Mouse (Mus musculus): Measurements from ENCODE around the gene Cacna2d1. TPM values are rescaled to one million over a fixed set of nuclear protein-coding genes. Genes with fewer than 3 reads are reported as not detected.

Gene Cacna2d1
- polyA plus RNA-seq, 1 experiment from 2014 or later: 19.5 TPM

DNA sequence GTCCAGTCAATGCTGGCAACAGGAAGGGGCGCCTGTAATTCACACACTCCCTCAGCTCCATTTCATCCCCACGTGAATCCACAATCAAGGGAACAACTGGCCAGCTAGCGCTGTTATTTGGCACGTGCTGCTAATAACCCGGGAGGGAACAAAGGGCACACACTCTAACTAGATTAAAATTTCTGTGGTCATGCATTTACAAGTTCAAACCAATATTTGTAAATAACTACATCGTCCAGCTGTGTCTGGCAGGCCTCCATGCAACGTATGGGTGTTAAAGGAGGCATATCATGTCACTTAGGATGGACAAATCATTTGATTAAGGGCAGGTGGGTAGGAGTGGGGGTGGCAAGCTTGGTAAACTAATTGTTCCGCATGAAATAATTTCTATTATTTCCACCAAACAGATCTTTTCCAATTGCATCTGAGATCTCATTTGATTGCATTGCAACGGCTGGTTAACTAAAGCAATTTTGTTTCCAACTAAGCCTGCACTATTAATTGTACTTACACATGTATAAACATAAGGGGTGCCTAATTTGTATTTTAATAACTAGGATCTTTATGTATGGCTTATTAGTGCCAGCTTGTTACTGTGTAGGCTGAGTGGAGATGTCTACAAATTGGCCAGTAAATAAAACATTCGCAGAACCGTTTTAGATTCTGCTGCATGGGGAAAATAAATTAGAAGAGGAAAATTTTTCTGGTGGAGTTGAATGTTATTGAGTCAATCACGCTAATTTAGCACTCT is 231.8 kb downstream of the Cacna2d1 start:
- peak; percentile 75; the same call in 1 of the 2 replicates for ATAC-seq (ENCODE audit: insufficient number of reproducible peaks, insufficient read depth, low FRiP score, low TSS enrichment, low read depth)
- Histone ChIP-seq H3K4me2 (no peak overlapping the region), H3K9me3 (no peaks in the 10 kb centered on the region), H3K27me3 (no peaks in the 10 kb centered on the region), H3K4me1 (replicated peaks) (no peaks in the 10 kb centered on the region), H3K4me3 (replicated peaks) (no peak overlapping the region), H3K27ac (no peak overlapping the region), H3K36me3 (no peaks in the 10 kb centered on the region), H3K9ac (replicated peaks) (no peak overlapping the region)
- 43% methylated on average over 12 of the region's 12 CpGs for whole genome bisulfite sequencing

DNA sequence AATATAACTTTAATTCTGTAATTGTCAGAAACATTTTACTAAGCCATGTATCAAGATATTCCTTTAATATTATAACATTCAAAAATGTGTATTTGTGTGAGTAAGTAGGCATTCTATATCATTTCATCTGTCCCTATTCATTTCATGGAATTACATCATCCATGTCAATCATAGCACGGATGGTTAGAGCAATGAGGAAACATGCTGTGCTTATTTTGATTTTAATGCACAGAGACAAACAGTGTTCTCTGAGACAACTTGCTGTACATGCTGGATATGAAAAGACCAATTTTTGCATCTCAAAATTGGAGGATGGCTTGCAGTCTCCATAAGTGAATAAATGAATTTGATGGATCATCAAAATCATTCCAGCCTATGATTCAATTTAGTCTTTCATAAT is 232.4 kb downstream of the Cacna2d1 start:
- no peak for ATAC-seq (ENCODE audit: insufficient number of reproducible peaks, insufficient read depth, low FRiP score, low TSS enrichment, low read depth)
- Histone ChIP-seq H3K27me3 (no peaks in the 10 kb centered on the region), H3K9me3 (no peaks in the 10 kb centered on the region), H3K9ac (replicated peaks) (no peak overlapping the region), H3K4me3 (replicated peaks) (no peak overlapping the region), H3K4me2 (no peak overlapping the region), H3K4me1 (replicated peaks) (no peaks in the 10 kb centered on the region), H3K36me3 (no peaks in the 10 kb centered on the region), H3K27ac (no peak overlapping the region)
- 82% methylated on average over 1 of the region's 1 CpGs for WGBS

- whole genome bisulfite sequencing: 88% methylated on average over 7 of the region's 7 CpGs
- ATAC-seq (ENCODE audit: insufficient number of reproducible peaks, insufficient read depth, low FRiP score, low TSS enrichment, low read depth): no peak
- no peak overlapping the region for H3K4me2 ChIP-seq
- no peak overlapping the region for H3K27ac ChIP-seq
- H3K27me3 ChIP-seq: no peaks in the 10 kb centered on the region
- H3K9ac ChIP-seq (replicated peaks): no peak overlapping the region
- H3K4me1 ChIP-seq (replicated peaks): no peaks in the 10 kb centered on the region
- H3K9me3 ChIP-seq: no peaks in the 10 kb centered on the region
- no peaks in the 10 kb centered on the region for H3K36me3 ChIP-seq
- H3K4me3 ChIP-seq (replicated peaks): no peak overlapping the region
Observed at GRCm38 (mm10) chr5:16181041-16181440, 246.6 kb downstream of the Cacna2d1 start.

GRCm38 (mm10) chr5:16184064-16184463 is 249.6 kb downstream of the Cacna2d1 start:
- no peak overlapping the region for H3K9ac ChIP-seq (replicated peaks)
- H3K4me2 ChIP-seq: no peak overlapping the region
- ATAC-seq (ENCODE audit: insufficient number of reproducible peaks, insufficient read depth, low FRiP score, low TSS enrichment, low read depth): no peak
- H3K27ac ChIP-seq: no peak overlapping the region
- no peak overlapping the region for H3K4me3 ChIP-seq (replicated peaks)
- H3K9me3 ChIP-seq: no peaks in the 10 kb centered on the region
- no peaks in the 10 kb centered on the region for H3K36me3 ChIP-seq
- no peaks in the 10 kb centered on the region for H3K4me1 ChIP-seq (replicated peaks)
- H3K27me3 ChIP-seq: no peaks in the 10 kb centered on the region
- WGBS: 94% methylated on average over 1 of the region's 1 CpGs

GRCm38 (mm10) chr5:16187931-16188330 is 253.4 kb downstream of the Cacna2d1 start:
- H3K4me3 ChIP-seq (replicated peaks): no peak overlapping the region
- no peaks in the 10 kb centered on the region for H3K9me3 ChIP-seq
- H3K9ac ChIP-seq (replicated peaks): no peak overlapping the region
- no peak overlapping the region for H3K27ac ChIP-seq
- no peaks in the 10 kb centered on the region for H3K4me1 ChIP-seq (replicated peaks)
- no peaks in the 10 kb centered on the region for H3K27me3 ChIP-seq
- no peak for ATAC-seq (ENCODE audit: insufficient number of reproducible peaks, insufficient read depth, low FRiP score, low TSS enrichment, low read depth)
- no peaks in the 10 kb centered on the region for H3K36me3 ChIP-seq
- no peak overlapping the region for H3K4me2 ChIP-seq
- 28% methylated on average over 3 of the region's 3 CpGs for WGBS

DNA sequence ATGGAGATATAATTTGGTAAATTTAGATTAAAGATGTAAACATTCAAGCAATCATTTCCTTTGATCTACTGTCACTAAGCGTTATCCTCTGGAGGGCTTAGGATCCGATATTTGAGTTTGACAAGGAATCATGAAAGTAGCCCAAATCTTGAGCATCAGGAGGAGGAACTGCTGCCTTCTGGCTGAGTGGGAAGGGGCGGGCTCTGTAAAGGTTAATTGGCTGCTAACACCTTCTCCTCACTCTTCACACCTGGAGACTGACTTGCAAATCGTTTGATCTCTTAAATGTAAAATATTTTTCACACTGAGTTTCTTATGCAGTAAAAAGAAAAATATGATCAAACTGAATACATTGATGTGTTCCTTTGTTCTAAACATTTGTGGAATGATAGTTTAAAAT is 255.4 kb downstream of the Cacna2d1 start:
- Histone ChIP-seq H3K36me3 (no peaks in the 10 kb centered on the region), H3K27ac (no peak overlapping the region), H3K4me1 (replicated peaks) (no peaks in the 10 kb centered on the region), H3K4me3 (replicated peaks) (no peak overlapping the region), H3K9ac (replicated peaks) (no peak overlapping the region), H3K4me2 (no peak overlapping the region), H3K9me3 (no peaks in the 10 kb centered on the region), H3K27me3 (no peaks in the 10 kb centered on the region)
- ATAC-seq (ENCODE audit: insufficient number of reproducible peaks, insufficient read depth, low FRiP score, low TSS enrichment, low read depth): no peak
- WGBS: 31% methylated on average over 4 of the region's 4 CpGs

DNA sequence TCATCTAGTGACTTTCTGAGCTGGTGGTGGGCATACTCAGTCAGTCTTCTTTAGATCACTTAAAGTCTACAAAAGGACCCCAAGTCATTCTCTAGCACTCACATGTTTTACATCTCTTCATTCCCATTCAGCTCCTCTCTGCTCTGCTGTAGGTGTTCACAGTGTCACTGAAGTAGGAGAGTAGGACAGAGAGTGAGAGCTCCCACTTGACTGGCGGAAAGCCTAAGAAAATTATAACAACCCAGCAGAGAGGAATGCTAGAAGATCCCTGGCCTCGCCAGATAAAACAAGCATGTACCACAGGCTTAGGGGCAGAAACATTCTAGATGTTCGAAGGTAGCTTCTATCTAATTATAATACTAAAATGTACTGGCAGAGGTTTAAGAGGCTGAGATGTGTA is 256.7 kb downstream of the Cacna2d1 start:
- no peaks in the 10 kb centered on the region for H3K4me1 ChIP-seq (replicated peaks)
- ATAC-seq (ENCODE audit: insufficient number of reproducible peaks, insufficient read depth, low FRiP score, low TSS enrichment, low read depth): no peak
- H3K4me3 ChIP-seq (replicated peaks): no peak overlapping the region
- 84% methylated on average over 3 of the region's 3 CpGs for WGBS
- H3K9ac ChIP-seq (replicated peaks): no peak overlapping the region
- H3K27me3 ChIP-seq: no peaks in the 10 kb centered on the region
- no peak overlapping the region for H3K27ac ChIP-seq
- H3K4me2 ChIP-seq: no peak overlapping the region
- no peaks in the 10 kb centered on the region for H3K36me3 ChIP-seq
- H3K9me3 ChIP-seq: no peaks in the 10 kb centered on the region

DNA sequence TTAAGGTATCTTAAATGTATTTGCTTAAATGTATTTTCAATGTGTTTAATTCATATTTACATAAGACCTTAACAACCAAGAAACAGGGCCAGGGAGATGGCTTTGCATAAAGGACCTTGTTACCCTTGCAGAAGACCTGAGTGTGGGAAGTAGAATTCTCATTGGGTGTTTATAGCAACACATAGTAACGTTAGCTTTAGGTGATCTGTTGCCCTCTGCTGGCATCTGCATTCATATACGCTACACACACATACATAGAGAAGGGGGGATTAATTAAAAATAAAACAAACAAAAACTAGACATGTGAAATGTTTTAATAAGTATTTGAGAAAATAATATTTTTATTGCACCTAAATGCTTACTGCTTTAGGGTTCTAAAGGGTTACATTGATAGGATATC is 265.3 kb downstream of the Cacna2d1 start:
- Histone ChIP-seq H3K27me3 (no peaks in the 10 kb centered on the region), H3K36me3 (no peaks in the 10 kb centered on the region), H3K4me2 (no peak overlapping the region), H3K4me3 (replicated peaks) (no peak overlapping the region), H3K4me1 (replicated peaks) (no peaks in the 10 kb centered on the region), H3K9ac (replicated peaks) (no peak overlapping the region), H3K9me3 (no peaks in the 10 kb centered on the region), H3K27ac (no peak overlapping the region)
- WGBS: 49% methylated on average over 2 of the region's 2 CpGs
- ATAC-seq (ENCODE audit: insufficient number of reproducible peaks, insufficient read depth, low FRiP score, low TSS enrichment, low read depth): peak; percentile 66; the same call in 1 of the 2 replicates

GRCm38 (mm10) chr5:16221960-16222359 is 287.5 kb downstream of the Cacna2d1 start:
- no peaks in the 10 kb centered on the region for H3K27me3 ChIP-seq
- H3K9me3 ChIP-seq: no peaks in the 10 kb centered on the region
- H3K4me3 ChIP-seq (replicated peaks): no peak overlapping the region
- H3K9ac ChIP-seq (replicated peaks): no peak overlapping the region
- H3K27ac ChIP-seq: no peak overlapping the region
- ATAC-seq (ENCODE audit: insufficient number of reproducible peaks, insufficient read depth, low FRiP score, low TSS enrichment, low read depth): no peak
- H3K4me2 ChIP-seq: no peak overlapping the region
- H3K4me1 ChIP-seq (replicated peaks): no peaks in the 10 kb centered on the region
- 70% methylated on average over 4 of the region's 4 CpGs for WGBS
- no peaks in the 10 kb centered on the region for H3K36me3 ChIP-seq

DNA sequence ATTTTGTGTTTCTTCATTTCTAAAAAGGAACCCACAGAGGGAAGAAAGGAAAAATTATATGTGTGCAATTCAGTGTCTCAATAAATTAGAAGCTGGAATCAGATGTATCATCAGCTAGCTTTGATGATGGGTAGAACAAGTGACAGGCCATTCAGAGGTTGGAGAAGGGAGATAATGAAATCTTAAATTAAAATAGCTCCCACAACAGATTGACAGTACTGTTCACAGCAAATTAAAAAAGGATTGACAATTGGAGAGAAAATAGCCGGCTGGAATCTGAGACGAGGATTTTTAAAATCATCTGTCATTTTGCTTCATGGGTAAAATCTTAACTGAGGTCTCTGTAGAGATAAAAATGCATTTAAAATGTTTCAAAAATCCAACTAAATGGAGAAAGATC is 290.9 kb downstream of the Cacna2d1 start:
- ATAC-seq (ENCODE audit: insufficient number of reproducible peaks, insufficient read depth, low FRiP score, low TSS enrichment, low read depth): no peak
- no peaks in the 10 kb centered on the region for H3K27me3 ChIP-seq
- no peak overlapping the region for H3K4me2 ChIP-seq
- H3K4me3 ChIP-seq (replicated peaks): no peak overlapping the region
- H3K36me3 ChIP-seq: no peaks in the 10 kb centered on the region
- no peak overlapping the region for H3K27ac ChIP-seq
- no peaks in the 10 kb centered on the region for H3K4me1 ChIP-seq (replicated peaks)
- H3K9ac ChIP-seq (replicated peaks): no peak overlapping the region
- WGBS: 77% methylated on average over 2 of the region's 2 CpGs
- no peaks in the 10 kb centered on the region for H3K9me3 ChIP-seq

GRCm38 (mm10) chr5:16229384-16229783 is 294.9 kb downstream of the Cacna2d1 start:
- H3K4me3 ChIP-seq (replicated peaks): no peak overlapping the region
- H3K36me3 ChIP-seq: no peaks in the 10 kb centered on the region
- WGBS: 96% methylated on average over 3 of the region's 3 CpGs
- ATAC-seq (ENCODE audit: insufficient number of reproducible peaks, insufficient read depth, low FRiP score, low TSS enrichment, low read depth): no peak
- no peak overlapping the region for H3K27ac ChIP-seq
- H3K4me1 ChIP-seq (replicated peaks): no peaks in the 10 kb centered on the region
- H3K4me2 ChIP-seq: no peak overlapping the region
- H3K27me3 ChIP-seq: no peaks in the 10 kb centered on the region
- H3K9me3 ChIP-seq: no peaks in the 10 kb centered on the region
- H3K9ac ChIP-seq (replicated peaks): no peak overlapping the region

DNA sequence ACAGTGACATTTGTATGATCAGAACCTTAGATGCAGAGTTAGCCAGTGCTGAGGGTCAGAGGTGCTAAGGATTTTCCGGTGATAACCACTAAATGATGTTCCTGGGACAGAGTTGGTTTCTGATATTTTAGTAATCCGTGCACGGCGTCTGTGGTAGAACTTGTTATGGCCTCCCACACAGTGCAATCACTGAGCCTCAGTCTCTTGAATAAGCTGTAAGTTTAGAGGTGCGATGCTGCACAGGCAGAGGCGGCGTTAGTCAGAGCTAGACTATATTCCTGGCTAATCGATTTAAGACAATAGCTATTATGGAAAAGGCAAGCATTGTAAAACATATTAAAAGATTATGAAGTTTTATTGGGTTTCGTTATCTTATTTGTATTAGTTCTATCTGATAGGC is 297.0 kb downstream of the Cacna2d1 start:
- Histone ChIP-seq H3K4me3 (replicated peaks) (no peak overlapping the region), H3K4me2 (no peak overlapping the region), H3K27ac (no peak overlapping the region), H3K36me3 (no peaks in the 10 kb centered on the region), H3K9ac (replicated peaks) (no peak overlapping the region), H3K27me3 (no peaks in the 10 kb centered on the region), H3K9me3 (no peaks in the 10 kb centered on the region), H3K4me1 (replicated peaks) (peaks cover 16% of the 10 kb centered on the region)
- 88% methylated on average over 9 of the region's 9 CpGs for WGBS
- no peak for ATAC-seq (ENCODE audit: insufficient number of reproducible peaks, insufficient read depth, low FRiP score, low TSS enrichment, low read depth)
